Mouse (Mus musculus) adrenal gland, postnatal 25 days (tissue): Measurements from ENCODE around the gene Znrf4. TPM values are rescaled to one million over a fixed set of nuclear protein-coding genes. Genes with fewer than 3 reads are reported as not detected.

Source experiments
- DNase-seq: peaks from one replicate; pipeline ENCODE4 v3.0.0; 2021; ENCODE audit warnings: mixed read lengths
- total RNA-seq: library from RNA; stranded (reverse); gene quantifications from 2 replicates; pipeline ENCODE4 v1.2.3, GENCODE M21; 2021

Znrf4 gene
- total RNA-seq, 1 experiment from 2014 or later = not detected

GRCm38 (mm10) chr17:56488028-56488427, 24.2 kb downstream of the Znrf4 start:
- DNase-seq = no peak

GRCm38 (mm10) chr17:56487441-56487888, 24.8 kb downstream of the Znrf4 start:
- no peak for DNase-seq

- DNase-seq = no peak
These were observed 26.3 kb downstream of the Znrf4 start for GRCm38 (mm10) chr17:56485926-56486325.

- no peak for DNase-seq
These were observed 27.1 kb downstream of the Znrf4 start for GRCm38 (mm10) chr17:56485118-56485517.

- no peak for DNase-seq
These were observed 29.6 kb downstream of the Znrf4 start for GRCm38 (mm10) chr17:56482671-56483070.

- peak; percentile 68 for DNase-seq
These were observed 32.9 kb downstream of the Znrf4 start for GRCm38 (mm10) chr17:56479358-56479757.

- peak; percentile 67 for DNase-seq
These were observed 34.0 kb downstream of the Znrf4 start for GRCm38 (mm10) chr17:56478191-56478611.

GRCm38 (mm10) chr17:56477191-56477818, 34.9 kb downstream of the Znrf4 start:
- no peak for DNase-seq

- DNase-seq = peak; percentile 96
These were observed 35.9 kb downstream of the Znrf4 start, which contains the start of gene Ptprs for GRCm38 (mm10) chr17:56476402-56476752. Gene Ptprs, minus strand, starts transcription at chr17:56476483.

- peak; percentile 66 for DNase-seq
These were observed 36.4 kb downstream of the Znrf4 start for GRCm38 (mm10) chr17:56475584-56476401.

GRCm38 (mm10) chr17:56474831-56475581, 37.2 kb downstream of the Znrf4 start:
- DNase-seq = no peak

GRCm38 (mm10) chr17:56474311-56474830, 37.9 kb downstream of the Znrf4 start:
- DNase-seq = peak; percentile 29

- no peak for DNase-seq
These were observed 38.7 kb downstream of the Znrf4 start for GRCm38 (mm10) chr17:56473611-56473905.

GRCm38 (mm10) chr17:56472733-56473610, 39.3 kb downstream of the Znrf4 start:
- peak; percentile 77 for DNase-seq

GRCm38 (mm10) chr17:56472121-56472520, 40.1 kb downstream of the Znrf4 start:
- DNase-seq = peak; percentile 39

- DNase-seq = peak; percentile 43
These were observed 41.1 kb downstream of the Znrf4 start for GRCm38 (mm10) chr17:56471136-56471535.

GRCm38 (mm10) chr17:56470571-56470970, 41.7 kb downstream of the Znrf4 start:
- DNase-seq = no peak

- peak; percentile 30 for DNase-seq
These were observed 42.2 kb downstream of the Znrf4 start for GRCm38 (mm10) chr17:56470001-56470436.

GRCm38 (mm10) chr17:56469275-56469674, 43.0 kb downstream of the Znrf4 start:
- no peak for DNase-seq

GRCm38 (mm10) chr17:56468870-56469269, 43.4 kb downstream of the Znrf4 start:
- no peak for DNase-seq

- no peak for DNase-seq
These were observed 43.9 kb downstream of the Znrf4 start for GRCm38 (mm10) chr17:56468380-56468779.

- DNase-seq = no peak
These were observed 44.8 kb downstream of the Znrf4 start for GRCm38 (mm10) chr17:56467456-56467884.
